Mouse (Mus musculus): Measurements from ENCODE around the gene Shtn1.

Gene Shtn1

GRCm38 (mm10) chr19:59052053-59052452 lies 23.8 kb downstream of the Shtn1 start:
- no peak for DNase-seq (ENCODE audit: low spot score)

GRCm38 (mm10) chr19:59051622-59052021 lies 24.3 kb downstream of the Shtn1 start:
- DNase-seq (ENCODE audit: low spot score), result no peak

- DNase-seq (ENCODE audit: low spot score), result no peak
These were observed 27.0 kb downstream of the Shtn1 start for GRCm38 (mm10) chr19:59048852-59049251.

GRCm38 (mm10) chr19:59047511-59047910 lies 28.4 kb downstream of the Shtn1 start:
- no peak for DNase-seq (ENCODE audit: low spot score)

- DNase-seq (ENCODE audit: low spot score), result no peak
These were observed 34.8 kb downstream of the Shtn1 start for GRCm38 (mm10) chr19:59041086-59041485.

GRCm38 (mm10) chr19:59038793-59039192 lies 37.1 kb downstream of the Shtn1 start:
- no peak for DNase-seq (ENCODE audit: low spot score)

- no peak for DNase-seq (ENCODE audit: low spot score)
These were observed 39.1 kb downstream of the Shtn1 start for GRCm38 (mm10) chr19:59036811-59037210.

GRCm38 (mm10) chr19:59033241-59033640 lies 42.7 kb downstream of the Shtn1 start:
- DNase-seq (ENCODE audit: low spot score), result no peak

- DNase-seq (ENCODE audit: low spot score), result no peak
These were observed 45.7 kb downstream of the Shtn1 start for GRCm38 (mm10) chr19:59030221-59030620.

- DNase-seq (ENCODE audit: low spot score), result no peak
These were observed 46.9 kb downstream of the Shtn1 start for GRCm38 (mm10) chr19:59029011-59029410.

GRCm38 (mm10) chr19:59028130-59028529 lies 47.8 kb downstream of the Shtn1 start:
- no peak for DNase-seq (ENCODE audit: low spot score)

GRCm38 (mm10) chr19:59023876-59024275 lies 52.0 kb downstream of the Shtn1 start:
- no peak for DNase-seq (ENCODE audit: low spot score)

GRCm38 (mm10) chr19:59021644-59022043 lies 54.3 kb downstream of the Shtn1 start:
- DNase-seq (ENCODE audit: low spot score), result no peak

- no peak for DNase-seq (ENCODE audit: low spot score)
These were observed 65.1 kb downstream of the Shtn1 start for GRCm38 (mm10) chr19:59010802-59011201.

GRCm38 (mm10) chr19:59006577-59007340 lies 69.1 kb downstream of the Shtn1 start:
- DNase-seq (ENCODE audit: low spot score), result no peak

- DNase-seq (ENCODE audit: low spot score), result no peak
These were observed 73.1 kb downstream of the Shtn1 start for GRCm38 (mm10) chr19:59002827-59003226.

- peak; percentile 48 for DNase-seq (ENCODE audit: low spot score)
These were observed 94.3 kb downstream of the Shtn1 start for GRCm38 (mm10) chr19:58981571-58981970.

- no peak for DNase-seq (ENCODE audit: low spot score)
These were observed 95.9 kb downstream of the Shtn1 start for GRCm38 (mm10) chr19:58980056-58980440.

- DNase-seq (ENCODE audit: low spot score), result no peak
These were observed 96.4 kb downstream of the Shtn1 start for GRCm38 (mm10) chr19:58979436-58980055.

GRCm38 (mm10) chr19:58978401-58979171 lies 97.3 kb downstream of the Shtn1 start:
- DNase-seq (ENCODE audit: low spot score), result peak; percentile 55

- no peak for DNase-seq (ENCODE audit: low spot score)
These were observed 100.6 kb downstream of the Shtn1 start for GRCm38 (mm10) chr19:58975216-58975863.

GRCm38 (mm10) chr19:58974126-58974525 lies 101.8 kb downstream of the Shtn1 start:
- DNase-seq (ENCODE audit: low spot score), result no peak

Measured in embryo, embryonic 10 days (tissue).